Mouse (Mus musculus) ES-Bruce4 (cell line): ENCODE data around the gene Dusp16.

ENCODE experiments used
- CTCF ChIP-seq: IDR thresholded peaks from one replicate; pipeline ENCODE4 v1.8.1; 2011; ENCODE audit warnings: low read depth, low read length
- POLR2A ChIP-seq: IDR thresholded peaks from one replicate; pipeline ENCODE4 v1.8.1; 2011; ENCODE audit warnings: low read length; ENCODE audit not compliant: insufficient read depth

- TF ChIP-seq CTCF = no peak
- TF ChIP-seq POLR2A = no peak
Measured at GRCm38 (mm10) chr6:134733800-134734221, 58.6 kb downstream of the Dusp16 start.
